Mouse (Mus musculus) midbrain, embryonic 13.5 days (tissue): ENCODE measurements at regions not wholly inside any gene's neighbourhood (a gene's known extent, or its start where the extent isn't known, plus 50 kb on each side); places are given as distances from the start of the nearest gene placed in this dataset.

Experiments
- ATAC-seq: fragments of 200-750 bp; cut with Nextera tagmentation; 2 replicates; pipeline ENCODE4 v1.8.0; 2017; ENCODE audit warnings: mild to moderate bottlenecking, moderate TSS enrichment, moderate library complexity
- H3K27ac ChIP-seq: fragments of 300-500 bp; sonication (generic); 2 replicates; pipeline ENCODE4 v1.5.1; 2015; ENCODE audit warnings: inconsistent platforms, mild to moderate bottlenecking, moderate library complexity
- H3K27me3 ChIP-seq: fragments of 300-500 bp; sonication (generic); 2 replicates; pipeline ENCODE4 v1.6.1; 2015; ENCODE audit warnings: mild to moderate bottlenecking, inconsistent platforms
- H3K36me3 ChIP-seq: fragments of 300-500 bp; sonication (generic); 2 replicates; pipeline ENCODE4 v1.6.1; 2015; ENCODE audit warnings: mild to moderate bottlenecking, inconsistent platforms
- H3K4me1 ChIP-seq: fragments of 300-500 bp; sonication (generic); replicated peaks from 2 replicates; pipeline ENCODE4 v1.6.1; 2015; ENCODE audit warnings: inconsistent platforms
- H3K4me2 ChIP-seq: fragments of 300-500 bp; sonication (generic); replicated peaks from 2 replicates; pipeline ENCODE4 v1.6.1; 2015; ENCODE audit warnings: moderate library complexity, mild to moderate bottlenecking, inconsistent platforms
- H3K4me3 ChIP-seq: fragments of 300-500 bp; sonication (generic); replicated peaks from 2 replicates; pipeline ENCODE4 v1.5.1; 2015; ENCODE audit warnings: mild to moderate bottlenecking, inconsistent platforms
- H3K9ac ChIP-seq: fragments of 300-500 bp; sonication (generic); replicated peaks from 2 replicates; pipeline ENCODE4 v1.6.1; 2015; ENCODE audit warnings: mild to moderate bottlenecking, inconsistent platforms
- H3K9me3 ChIP-seq: fragments of 300-500 bp; sonication (generic); 2 replicates; pipeline ENCODE4 v1.6.1; 2016; ENCODE audit warnings: mild to moderate bottlenecking, inconsistent platforms
- WGBS: fragments of 180-500 bp; shearing (Covaris S2); methylation state at CpG from one replicate; pipeline ENCODE4 v1.1.7; 2015; 5-methylcytosine and 5-hydroxymethylcytosine counted together

- Histone ChIP-seq H3K9me3 (no peaks in the 10 kb centered on the region), H3K27me3 (no peaks in the 10 kb centered on the region), H3K4me1 (peaks cover 62% of the 10 kb centered on the region), H3K27ac (no peak overlapping the region), H3K4me3 (no peak overlapping the region), H3K36me3 (0 out of 2 replicates have a peak, but pooled peaks cover 3% of the 10 kb centered on the region), H3K4me2 (no peak overlapping the region), H3K9ac (no peak overlapping the region)
- 0 out of 2 replicates have a peak, but pooled peaks have one; percentile 43 for ATAC-seq
- 80% methylated on average over 9 of the region's 9 CpGs for WGBS
Observed at GRCm38 (mm10) chr13:107838126-107838715, 206.0 kb upstream of the Smim15 start.

GRCm38 (mm10) chr13:107837206-107837952 is 206.9 kb upstream of the Smim15 start:
- WGBS: 37% methylated on average over 5 of the region's 5 CpGs
- ATAC-seq: no peak
- Histone ChIP-seq H3K4me1 (peaks cover 59% of the 10 kb centered on the region), H3K4me3 (no peak overlapping the region), H3K27ac (0 out of 2 replicates have a peak overlapping the region, but pooled peaks have one; percentile 26), H3K27me3 (no peaks in the 10 kb centered on the region), H3K9ac (no peak overlapping the region; the same call in 1 of the 2 replicates), H3K4me2 (no peak overlapping the region), H3K36me3 (0 out of 2 replicates have a peak, but pooled peaks cover 3% of the 10 kb centered on the region), H3K9me3 (no peaks in the 10 kb centered on the region)

- H3K27ac ChIP-seq: no peak overlapping the region
- no peaks in the 10 kb centered on the region for H3K27me3 ChIP-seq
- no peak overlapping the region for H3K4me3 ChIP-seq
- H3K4me1 ChIP-seq: peaks cover 66% of the 10 kb centered on the region
- H3K9me3 ChIP-seq: no peaks in the 10 kb centered on the region
- no peak; the same call in 1 of the 2 replicates for ATAC-seq
- H3K9ac ChIP-seq: no peak overlapping the region; the same call in 1 of the 2 replicates
- H3K36me3 ChIP-seq: 0 out of 2 replicates have a peak, but pooled peaks cover 3% of the 10 kb centered on the region
- no peak overlapping the region for H3K4me2 ChIP-seq
- 40% methylated on average over 9 of the region's 9 CpGs for WGBS
Observed at GRCm38 (mm10) chr13:107835756-107836385, 208.4 kb upstream of the Smim15 start.

GRCm38 (mm10) chr13:107831997-107832396 is 212.2 kb upstream of the Smim15 start:
- H3K9ac ChIP-seq: no peak overlapping the region
- no peak overlapping the region for H3K27ac ChIP-seq
- no peaks in the 10 kb centered on the region for H3K36me3 ChIP-seq
- no peak overlapping the region for H3K4me2 ChIP-seq
- 0 out of 2 replicates have a peak, but pooled peaks have one; percentile 0 for ATAC-seq
- no peaks in the 10 kb centered on the region for H3K9me3 ChIP-seq
- peaks cover 61% of the 10 kb centered on the region for H3K4me1 ChIP-seq
- H3K4me3 ChIP-seq: no peak overlapping the region
- WGBS: 57% methylated on average over 5 of the region's 5 CpGs
- H3K27me3 ChIP-seq: no peaks in the 10 kb centered on the region

GRCm38 (mm10) chr13:107831221-107831681 is 213.0 kb upstream of the Smim15 start:
- 1% methylated on average over 17 of the region's 17 CpGs for WGBS
- Histone ChIP-seq H3K9me3 (no peaks in the 10 kb centered on the region), H3K27me3 (no peaks in the 10 kb centered on the region), H3K36me3 (no peaks in the 10 kb centered on the region), H3K4me1 (peaks cover 60% of the 10 kb centered on the region), H3K27ac (no peak overlapping the region), H3K9ac (no peak overlapping the region), H3K4me2 (peak overlapping the region; percentile 46), H3K4me3 (peak overlapping the region; percentile 18)
- ATAC-seq: peak; percentile 99

- H3K4me1 ChIP-seq: peaks cover 54% of the 10 kb centered on the region
- no peaks in the 10 kb centered on the region for H3K36me3 ChIP-seq
- whole genome bisulfite sequencing: 73% methylated on average over 2 of the region's 2 CpGs
- no peak overlapping the region for H3K9ac ChIP-seq
- no peak for ATAC-seq
- H3K4me3 ChIP-seq: no peak overlapping the region
- H3K9me3 ChIP-seq: no peaks in the 10 kb centered on the region
- no peak overlapping the region for H3K27ac ChIP-seq
- H3K27me3 ChIP-seq: no peaks in the 10 kb centered on the region
- H3K4me2 ChIP-seq: no peak overlapping the region
Observed at GRCm38 (mm10) chr13:107830281-107830680, 214.0 kb upstream of the Smim15 start.

GRCm38 (mm10) chr13:107829861-107830260 is 214.4 kb upstream of the Smim15 start:
- no peaks in the 10 kb centered on the region for H3K9me3 ChIP-seq
- H3K36me3 ChIP-seq: no peaks in the 10 kb centered on the region
- no peak for ATAC-seq
- WGBS: 95% methylated on average over 4 of the region's 4 CpGs
- H3K9ac ChIP-seq: no peak overlapping the region
- peaks cover 54% of the 10 kb centered on the region for H3K4me1 ChIP-seq
- H3K4me3 ChIP-seq: no peak overlapping the region
- no peak overlapping the region for H3K27ac ChIP-seq
- no peak overlapping the region for H3K4me2 ChIP-seq
- H3K27me3 ChIP-seq: no peaks in the 10 kb centered on the region

- Histone ChIP-seq H3K4me1 (peaks cover 49% of the 10 kb centered on the region), H3K27me3 (no peaks in the 10 kb centered on the region), H3K4me3 (no peak overlapping the region), H3K27ac (no peak overlapping the region), H3K36me3 (no peaks in the 10 kb centered on the region), H3K9me3 (no peaks in the 10 kb centered on the region), H3K4me2 (no peak overlapping the region), H3K9ac (no peak overlapping the region)
- WGBS: 94% methylated on average over 4 of the region's 4 CpGs
- no peak for ATAC-seq
Observed at GRCm38 (mm10) chr13:107825636-107826035, 218.6 kb upstream of the Smim15 start.

GRCm38 (mm10) chr13:107823342-107823741 is 220.9 kb upstream of the Smim15 start:
- peaks cover 61% of the 10 kb centered on the region for H3K4me1 ChIP-seq
- 67% methylated on average over 1 of the region's 1 CpGs for WGBS
- H3K27me3 ChIP-seq: no peaks in the 10 kb centered on the region
- no peak overlapping the region for H3K4me3 ChIP-seq
- H3K9me3 ChIP-seq: no peaks in the 10 kb centered on the region
- no peak overlapping the region for H3K27ac ChIP-seq
- H3K36me3 ChIP-seq: no peaks in the 10 kb centered on the region
- H3K9ac ChIP-seq: no peak overlapping the region
- ATAC-seq: no peak
- H3K4me2 ChIP-seq: no peak overlapping the region

- H3K4me3 ChIP-seq: no peak overlapping the region
- H3K36me3 ChIP-seq: no peaks in the 10 kb centered on the region
- H3K9me3 ChIP-seq: no peaks in the 10 kb centered on the region
- H3K4me1 ChIP-seq: peaks cover 52% of the 10 kb centered on the region
- WGBS: 75% methylated on average over 2 of the region's 2 CpGs
- H3K27me3 ChIP-seq: no peaks in the 10 kb centered on the region
- H3K4me2 ChIP-seq: no peak overlapping the region
- no peak overlapping the region for H3K9ac ChIP-seq
- ATAC-seq: no peak
- no peak overlapping the region for H3K27ac ChIP-seq
Observed at GRCm38 (mm10) chr13:107822198-107822597, 222.0 kb upstream of the Smim15 start.

- peak; percentile 55; the same call in 1 of the 2 replicates for ATAC-seq
- H3K36me3 ChIP-seq: no peaks in the 10 kb centered on the region
- H3K4me2 ChIP-seq: no peak overlapping the region
- no peaks in the 10 kb centered on the region for H3K9me3 ChIP-seq
- WGBS: 16% methylated on average over 9 of the region's 9 CpGs
- no peaks in the 10 kb centered on the region for H3K27me3 ChIP-seq
- no peak overlapping the region for H3K4me3 ChIP-seq
- peaks cover 50% of the 10 kb centered on the region for H3K4me1 ChIP-seq
- H3K27ac ChIP-seq: no peak overlapping the region
- no peak overlapping the region for H3K9ac ChIP-seq
Observed at GRCm38 (mm10) chr13:107813562-107814161, 230.6 kb upstream of the Smim15 start.

- WGBS: 43% methylated on average over 5 of the region's 5 CpGs
- no peak for ATAC-seq
- Histone ChIP-seq H3K9ac (no peak overlapping the region), H3K4me1 (peaks cover 46% of the 10 kb centered on the region), H3K4me3 (no peak overlapping the region), H3K27me3 (no peaks in the 10 kb centered on the region), H3K27ac (no peak overlapping the region), H3K36me3 (no peaks in the 10 kb centered on the region), H3K4me2 (no peak overlapping the region), H3K9me3 (no peaks in the 10 kb centered on the region)
Observed at GRCm38 (mm10) chr13:107812014-107812413, 232.2 kb upstream of the Smim15 start.
